Mouse (Mus musculus) macrophage (primary cell): ENCODE measurements around the gene Slc35e4. TPM values are rescaled to one million over a fixed set of nuclear protein-coding genes. Genes with fewer than 3 reads are reported as not detected.
A peak's percentile ranks its signal among the peaks of the same experiment; 100 is the strongest.

Experiments used
- H3K27ac ChIP-seq: fragments of 350-480 bp; formaldehyde crosslinking; 2 replicates; pipeline ENCODE4 v1.9.0; 2021
- H3K36me3 ChIP-seq: fragments of 350-480 bp; formaldehyde crosslinking; 2 replicates; pipeline ENCODE4 v1.9.0; 2021; ENCODE audit errors: inconsistent target
- H3K4me3 ChIP-seq: fragments of 350-480 bp; formaldehyde crosslinking; 2 replicates; pipeline ENCODE4 v1.9.0; 2021; ENCODE audit errors: inconsistent target
- H3K79me2 ChIP-seq: fragments of 350-480 bp; formaldehyde crosslinking; 2 replicates; pipeline ENCODE4 v1.9.0; 2021; ENCODE audit errors: inconsistent target
- WGBS: methylation state at CpG from one replicate; pipeline ENCODE4 v1.1.7; 2026; ENCODE audit warnings: inconsistent platforms; ENCODE audit not compliant: missing documents; 5-methylcytosine and 5-hydroxymethylcytosine counted together
- polyA plus RNA-seq: library from polyadenylated mRNA; stranded (reverse); fragments of 250-400 nt; gene quantifications from 3 replicates; pipeline ENCODE4 v1.2.4, GENCODE M21; 2018; ENCODE audit warnings: inconsistent platforms

The Slc35e4 gene
- polyA plus RNA-seq, 1 experiment from 2014 or later = 7.6 TPM

DNA sequence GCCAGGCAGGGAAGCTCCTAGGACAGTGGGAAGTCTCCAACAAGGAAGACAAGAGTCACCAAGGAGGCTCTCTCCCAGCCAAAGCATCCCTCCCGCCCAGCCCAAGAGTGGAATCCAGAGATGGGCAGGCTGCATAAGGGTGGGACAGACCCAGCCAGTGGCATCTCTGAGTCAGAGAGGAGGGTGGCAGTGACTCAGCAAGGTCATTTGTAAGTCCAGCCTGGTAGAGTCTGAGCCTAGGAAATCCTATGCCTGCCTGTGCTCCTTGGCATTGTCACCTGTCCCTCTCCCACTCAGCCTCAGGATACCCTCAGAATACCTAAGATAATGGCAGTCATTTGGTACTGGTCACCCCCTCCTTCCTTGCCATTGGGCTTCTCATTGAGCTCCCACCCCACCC is 9.0 kb downstream of the Slc35e4 start:
- Histone ChIP-seq H3K36me3 (peaks cover 15% of the 10 kb centered on the region; the same call in 1 of the 2 replicates), H3K4me3 (no peak overlapping the region), H3K79me2 (peaks cover 44% of the 10 kb centered on the region), H3K27ac (no peak overlapping the region)
- 92% methylated on average over 1 of the region's 1 CpGs for WGBS

DNA sequence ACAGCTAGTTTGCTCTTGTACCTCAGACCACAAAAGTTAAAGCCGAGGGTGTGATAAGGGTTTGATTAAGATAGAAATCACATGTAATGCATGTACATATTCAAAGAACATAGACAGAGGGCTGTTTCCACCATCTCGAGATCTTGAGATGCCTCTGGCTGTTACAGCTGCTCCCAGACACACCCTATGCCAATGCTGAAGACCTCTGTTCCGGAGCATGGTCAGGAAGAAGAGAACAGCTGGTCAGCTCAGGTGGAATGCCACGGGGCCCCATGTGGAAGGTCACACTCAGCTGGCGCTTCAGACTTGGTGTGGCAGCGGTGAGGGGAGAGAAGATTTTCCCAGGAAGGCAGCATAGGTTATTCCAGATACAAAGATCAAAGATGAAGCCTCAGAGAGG is 9.8 kb downstream of the Slc35e4 start:
- WGBS = 88% methylated on average over 6 of the region's 6 CpGs
- Histone ChIP-seq H3K36me3 (peaks cover 15% of the 10 kb centered on the region; the same call in 1 of the 2 replicates), H3K79me2 (peaks cover 36% of the 10 kb centered on the region)

DNA sequence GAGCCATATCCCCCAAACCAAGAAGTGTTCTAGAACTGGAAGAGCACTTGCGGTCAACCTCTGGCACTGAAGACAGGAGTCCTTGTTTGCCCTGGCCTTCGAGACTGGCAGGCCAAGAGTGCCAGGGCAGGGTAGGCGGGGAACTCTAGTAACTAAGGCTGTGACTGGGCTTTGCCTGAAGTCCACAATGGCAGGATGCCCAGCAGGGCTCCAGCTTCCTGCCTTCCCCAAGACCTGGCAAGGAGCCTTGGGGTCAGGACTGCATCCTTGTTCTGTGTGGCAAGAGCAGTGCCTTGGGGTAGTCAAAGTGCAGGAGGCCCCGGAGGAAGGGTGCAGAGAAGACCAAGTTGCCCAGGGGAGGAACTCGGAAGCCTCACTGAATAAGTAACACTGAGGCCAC is 11.4 kb downstream of the Slc35e4 start:
- H3K79me2 ChIP-seq = peaks cover 20% of the 10 kb centered on the region
- no peak overlapping the region for H3K27ac ChIP-seq
- no peak overlapping the region for H3K4me3 ChIP-seq
- 48% methylated on average over 5 of the region's 5 CpGs for WGBS
- peaks cover 15% of the 10 kb centered on the region; the same call in 1 of the 2 replicates for H3K36me3 ChIP-seq

More for the DNA sequence above, 9.8 kb downstream of the Slc35e4 start:
- H3K4me3 ChIP-seq = no peak overlapping the region
- H3K27ac ChIP-seq = no peak overlapping the region

DNA sequence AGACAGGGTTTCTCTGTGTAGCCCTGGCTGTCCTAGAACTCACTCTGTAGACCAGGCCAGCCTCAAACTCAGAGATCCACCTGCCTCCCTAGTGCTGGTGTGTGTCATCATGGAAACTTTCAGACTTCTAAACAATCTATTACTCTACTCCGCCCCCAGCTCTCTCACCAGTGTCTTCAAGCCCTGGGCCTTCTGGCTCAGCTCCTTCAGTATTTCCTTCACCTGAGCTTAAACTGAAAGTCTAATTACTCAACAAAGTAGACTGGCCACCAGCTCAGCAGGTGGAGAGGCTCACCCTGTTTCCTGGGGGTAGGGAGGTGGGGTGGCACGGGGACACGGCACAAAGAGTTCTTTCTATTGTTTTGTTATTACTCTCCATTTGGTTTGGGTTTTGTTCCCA is 11.9 kb downstream of the Slc35e4 start:
- WGBS = 97% methylated on average over 3 of the region's 3 CpGs
- Histone ChIP-seq H3K36me3 (peaks cover 13% of the 10 kb centered on the region; the same call in 1 of the 2 replicates), H3K4me3 (no peak overlapping the region), H3K79me2 (peaks cover 14% of the 10 kb centered on the region), H3K27ac (no peak overlapping the region)

DNA sequence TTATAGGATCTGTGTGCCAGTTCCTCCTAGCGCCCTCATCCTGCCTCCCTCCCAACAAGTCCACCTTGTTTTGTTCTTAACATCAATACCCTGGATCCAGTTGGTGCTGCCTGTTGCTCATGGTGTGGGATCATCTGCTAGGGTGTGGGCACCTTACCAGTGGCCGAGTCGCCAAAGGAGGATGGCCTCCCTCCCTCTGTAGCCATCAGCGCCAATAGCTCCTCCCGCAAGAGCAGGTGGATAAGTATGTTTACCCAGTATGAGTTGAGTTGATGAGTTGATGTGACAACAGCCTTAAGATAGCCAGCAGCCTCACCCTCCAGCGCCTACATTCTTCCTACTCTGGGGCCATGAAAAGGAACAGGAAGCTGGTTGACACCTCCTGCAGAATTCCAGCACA is 14.2 kb downstream of the Slc35e4 start:
- H3K36me3 ChIP-seq = no peaks in the 10 kb centered on the region
- WGBS = 86% methylated on average over 6 of the region's 6 CpGs
- H3K4me3 ChIP-seq = no peak overlapping the region
- H3K27ac ChIP-seq = no peak overlapping the region
- no peaks in the 10 kb centered on the region for H3K79me2 ChIP-seq

DNA sequence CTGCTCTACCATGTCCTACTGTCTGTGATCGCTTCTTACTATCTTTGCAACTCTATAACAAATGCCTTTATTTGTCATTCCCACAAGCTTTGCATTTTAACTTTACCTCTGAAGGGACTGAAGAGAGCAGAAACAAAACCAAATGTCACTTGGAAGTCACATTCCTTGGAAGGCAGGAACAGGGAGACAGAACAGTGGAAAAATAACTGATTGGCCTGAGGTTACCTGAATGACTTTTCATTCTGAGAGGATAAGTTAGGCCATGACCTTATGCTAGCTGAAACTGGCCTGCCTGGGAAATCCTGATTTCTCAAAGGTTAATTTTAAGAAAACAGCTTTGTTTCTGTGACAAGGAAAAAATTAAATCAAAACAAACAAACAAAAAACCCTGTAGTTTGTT is 18.5 kb downstream of the Slc35e4 start:
- Histone ChIP-seq H3K4me3 (no peak overlapping the region), H3K36me3 (no peaks in the 10 kb centered on the region)
- WGBS = 100% methylated on average over 1 of the region's 1 CpGs

DNA sequence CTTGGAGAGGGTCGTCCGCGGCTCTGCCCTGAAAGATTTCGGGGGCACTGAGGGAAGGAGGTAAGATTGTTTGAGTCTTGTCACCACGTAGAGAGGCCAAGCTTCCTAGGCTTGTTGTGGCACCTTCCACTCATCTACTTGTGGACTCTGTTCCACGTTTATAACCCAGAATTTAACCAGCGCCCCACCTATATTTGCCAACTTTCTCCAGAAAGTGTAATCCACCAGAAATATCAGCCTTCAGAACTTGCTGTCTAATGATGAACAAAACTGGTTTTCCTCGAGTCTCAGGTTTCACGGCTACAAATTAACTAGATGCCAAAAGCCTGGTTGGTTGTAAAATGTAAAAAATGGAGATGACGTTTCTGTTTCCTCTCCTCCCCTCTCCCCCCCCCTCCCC is 19.0 kb downstream of the Slc35e4 start:
- Histone ChIP-seq H3K36me3 (no peaks in the 10 kb centered on the region), H3K4me3 (peak overlapping the region; percentile 48), H3K27ac (peak overlapping the region; percentile 47), H3K79me2 (no peaks in the 10 kb centered on the region)
- WGBS = 4% methylated on average over 7 of the region's 10 CpGs

More for the DNA sequence above, 18.5 kb downstream of the Slc35e4 start:
- no peak overlapping the region for H3K27ac ChIP-seq
- H3K79me2 ChIP-seq = no peaks in the 10 kb centered on the region

DNA sequence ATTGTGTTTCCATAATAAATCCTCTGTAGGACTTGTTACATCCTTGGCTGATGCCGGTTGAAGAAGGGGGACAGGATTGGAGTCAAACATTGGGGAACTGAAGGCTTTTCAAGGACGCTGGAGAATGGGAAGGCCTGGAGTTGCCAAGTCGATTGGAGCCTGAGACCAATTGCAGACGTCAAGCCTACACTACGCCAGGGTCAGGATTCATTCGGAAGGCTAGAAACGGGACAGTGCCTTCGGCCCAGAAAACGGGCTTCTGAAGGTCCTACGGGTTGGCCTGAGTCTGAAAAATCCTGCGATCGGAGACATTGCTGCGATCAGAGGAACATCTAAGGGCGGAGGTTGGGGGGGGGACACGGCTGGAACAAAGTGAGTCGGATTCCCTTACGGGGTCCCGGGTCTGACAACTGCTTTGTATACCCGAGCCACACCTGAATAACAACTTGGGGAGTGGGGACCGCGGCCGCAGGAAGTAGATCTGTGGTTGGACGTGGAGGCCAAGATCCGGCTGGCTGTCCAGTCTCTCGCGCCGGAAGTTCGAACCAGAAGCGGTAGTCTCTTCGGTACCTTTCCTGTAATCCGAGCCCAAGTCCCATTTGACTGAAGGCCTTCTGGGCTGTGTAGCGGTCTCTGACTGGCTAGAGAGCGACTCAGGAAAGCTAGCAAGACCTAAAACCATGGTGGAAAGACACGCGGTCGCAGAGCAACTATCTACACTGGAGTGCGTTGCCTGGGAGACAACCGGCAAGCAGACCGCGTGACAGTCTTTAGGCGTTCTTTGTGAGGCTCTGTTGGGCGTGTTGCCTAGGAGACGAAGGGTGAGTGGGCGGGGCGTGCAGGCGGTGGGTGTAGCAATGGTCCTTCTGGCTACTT is 19.8 kb downstream of the Slc35e4 start, which contains the start of the genes 4921536K21Rik and Dusp18:
Gene 4921536K21Rik (minus strand): TSS at position 693 of the 876 bp plus-strand sequence.
Gene Dusp18 (plus strand): TSS at position 835 of the 876 bp plus-strand sequence.
- Histone ChIP-seq H3K4me3 (peak within 1 kb of the TSS; percentile 48), H3K79me2 (no peaks in the 10 kb centered on the region), H3K36me3 (no peaks in the 10 kb centered on the region), H3K27ac (peak within 1 kb of the TSS; percentile 47)
- 18% methylated on average over 46 of the region's 46 CpGs for WGBS

DNA sequence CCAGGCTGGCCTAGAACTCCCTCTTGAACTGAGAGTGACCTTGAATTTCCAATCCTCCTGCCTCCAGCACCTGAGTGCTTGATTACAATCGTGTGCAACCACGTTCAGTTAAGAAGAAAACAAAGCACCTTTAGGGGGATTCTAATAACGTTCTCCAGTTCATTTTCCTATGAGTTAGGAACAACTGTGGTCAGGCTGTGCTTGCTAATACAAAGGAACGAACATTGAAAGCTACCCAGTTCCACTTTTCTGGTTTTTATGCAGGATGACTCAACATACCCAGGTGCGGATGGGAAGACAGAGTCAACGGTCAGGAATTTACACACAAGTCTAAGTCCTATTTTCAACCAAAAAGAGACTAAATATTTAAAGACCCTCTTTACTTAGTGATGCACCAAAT is 20.5 kb downstream of the Slc35e4 start:
- Histone ChIP-seq H3K27ac (no peak overlapping the region), H3K4me3 (no peak overlapping the region), H3K36me3 (no peaks in the 10 kb centered on the region), H3K79me2 (no peaks in the 10 kb centered on the region)
- WGBS = 72% methylated on average over 6 of the region's 6 CpGs

DNA sequence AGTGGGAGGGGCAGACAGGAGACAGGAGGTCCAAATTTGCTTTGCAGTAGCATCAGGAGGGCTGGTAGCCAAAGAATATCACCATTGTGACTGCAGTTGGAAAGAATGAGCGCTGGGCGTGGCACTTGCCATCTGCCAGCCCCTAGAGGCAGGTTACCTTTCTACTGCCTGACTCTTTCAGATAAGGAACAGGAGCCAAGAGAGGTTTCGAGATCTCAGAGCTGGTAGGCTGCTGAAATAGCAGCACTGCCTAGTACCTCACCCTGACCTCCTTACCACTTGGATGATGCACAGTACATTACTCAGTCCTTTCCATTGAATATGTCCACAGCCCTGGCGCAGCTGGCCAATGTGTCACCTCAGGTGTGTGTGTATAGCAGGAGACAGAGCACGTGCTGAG is 27.1 kb downstream of the Slc35e4 start:
- WGBS = 95% methylated on average over 5 of the region's 5 CpGs
- no peaks in the 10 kb centered on the region for H3K79me2 ChIP-seq
- H3K27ac ChIP-seq = no peak overlapping the region
- H3K4me3 ChIP-seq = no peak overlapping the region
- no peaks in the 10 kb centered on the region for H3K36me3 ChIP-seq

DNA sequence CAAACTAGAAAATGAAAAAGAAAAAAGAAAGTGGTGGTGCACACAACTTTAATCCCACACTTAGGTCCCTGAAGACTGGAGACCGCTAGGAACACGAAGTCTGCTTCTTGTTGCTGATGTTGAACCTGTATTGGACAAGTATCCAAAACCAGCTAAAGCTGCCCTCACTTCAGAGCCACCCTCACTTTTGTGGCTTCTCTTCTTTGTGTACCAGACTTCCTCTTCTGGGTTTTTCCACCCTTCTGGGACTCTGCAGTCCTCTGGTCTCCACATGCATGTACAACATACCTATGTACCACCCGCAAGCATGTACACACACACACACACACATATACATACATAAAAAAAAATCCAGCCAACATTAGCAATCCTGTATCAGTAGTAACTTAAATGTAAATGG is 30.8 kb downstream of the Slc35e4 start:
- H3K27ac ChIP-seq = no peak overlapping the region
- 28% methylated on average over 3 of the region's 3 CpGs for WGBS
- no peak overlapping the region for H3K4me3 ChIP-seq
- H3K79me2 ChIP-seq = no peaks in the 10 kb centered on the region
- no peaks in the 10 kb centered on the region for H3K36me3 ChIP-seq

DNA sequence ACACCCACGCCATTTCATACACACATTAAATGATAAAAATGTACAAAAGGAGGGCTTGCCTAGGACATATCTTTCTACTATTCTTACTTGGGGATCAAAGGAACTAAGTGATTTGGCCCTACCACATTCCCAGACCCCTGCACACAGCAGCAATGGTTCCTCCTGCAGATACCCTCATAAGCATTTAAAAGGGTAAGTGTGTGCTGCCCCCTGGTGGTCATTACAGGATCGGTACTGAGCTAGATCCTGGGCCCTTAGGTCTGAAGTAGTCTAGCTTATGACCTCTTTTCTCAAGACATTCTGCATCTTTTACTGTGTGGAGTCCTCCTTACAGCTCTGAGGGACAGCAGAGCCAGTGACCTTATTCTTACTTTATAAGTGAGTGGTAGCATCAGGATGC is 34.6 kb downstream of the Slc35e4 start:
- H3K36me3 ChIP-seq = no peaks in the 10 kb centered on the region
- H3K27ac ChIP-seq = no peak overlapping the region
- 45% methylated on average over 2 of the region's 2 CpGs for WGBS
- H3K79me2 ChIP-seq = no peaks in the 10 kb centered on the region
- no peak overlapping the region for H3K4me3 ChIP-seq

DNA sequence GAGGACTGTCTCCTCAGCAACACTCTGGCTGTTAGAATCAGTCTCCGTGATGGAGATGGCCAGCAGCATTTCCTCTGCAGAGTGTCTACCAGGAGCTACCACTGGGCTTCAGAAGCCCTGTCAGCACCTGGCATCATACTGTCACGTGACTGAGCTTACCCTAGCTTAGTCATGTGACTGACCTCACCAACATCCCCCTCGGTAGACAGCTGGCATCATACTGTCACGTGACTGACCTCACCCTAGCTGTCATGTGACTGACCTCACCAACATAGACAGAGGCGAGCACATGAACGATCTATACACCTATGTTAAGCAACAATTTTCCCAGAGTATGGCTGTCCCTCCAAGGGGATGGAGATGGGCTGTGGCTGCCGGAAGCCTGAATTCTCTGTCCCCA is 35.8 kb downstream of the Slc35e4 start:
- H3K4me3 ChIP-seq = no peak overlapping the region
- no peaks in the 10 kb centered on the region for H3K36me3 ChIP-seq
- H3K27ac ChIP-seq = peak overlapping the region; percentile 56
- WGBS = 72% methylated on average over 7 of the region's 7 CpGs
- no peaks in the 10 kb centered on the region for H3K79me2 ChIP-seq

DNA sequence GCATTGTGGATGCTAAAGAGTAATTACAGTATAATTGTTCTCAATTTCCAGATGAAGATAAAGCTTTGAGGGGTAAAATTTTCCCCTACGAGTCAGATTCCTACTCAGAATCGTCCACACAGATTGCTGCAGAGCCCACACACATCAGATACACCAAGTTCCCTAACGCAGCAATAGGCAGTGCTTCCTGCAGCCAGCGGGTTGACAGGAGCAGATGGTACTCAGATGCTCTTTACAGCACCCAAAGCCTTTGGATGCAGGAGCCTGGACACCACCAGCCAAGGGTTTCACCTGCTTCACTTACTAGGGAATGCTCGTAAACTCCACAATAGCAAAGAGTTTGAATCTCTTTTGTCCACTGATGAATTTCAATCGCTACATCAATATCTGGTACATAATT is 38.0 kb downstream of the Slc35e4 start:
- Histone ChIP-seq H3K27ac (no peak overlapping the region), H3K4me3 (no peak overlapping the region), H3K36me3 (no peaks in the 10 kb centered on the region), H3K79me2 (no peaks in the 10 kb centered on the region)
- WGBS = 93% methylated on average over 6 of the region's 6 CpGs

DNA sequence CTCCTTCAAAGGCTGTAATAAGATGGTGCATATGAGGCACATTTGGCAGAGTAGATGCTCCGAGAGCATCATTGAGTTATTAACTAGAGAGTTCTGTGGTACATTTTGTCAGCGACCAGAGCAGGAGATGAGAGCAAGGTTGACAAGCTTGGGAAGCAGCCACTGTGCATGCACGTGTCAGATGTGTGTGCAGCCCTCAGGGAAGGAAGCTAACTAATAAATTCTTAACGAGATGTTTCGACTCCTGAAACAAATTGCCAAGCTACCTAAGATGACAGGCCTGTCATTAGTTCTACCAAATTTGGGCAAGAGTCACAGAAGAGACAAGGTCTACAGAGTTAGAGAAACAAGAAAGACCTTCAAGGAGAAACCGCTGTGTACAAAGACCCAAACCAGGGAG is 50.1 kb downstream of the Slc35e4 start:
- Histone ChIP-seq H3K79me2 (no peaks in the 10 kb centered on the region; the same call in 1 of the 2 replicates), H3K36me3 (no peaks in the 10 kb centered on the region), H3K27ac (no peak overlapping the region), H3K4me3 (peak overlapping the region; percentile 32)
- WGBS = 37% methylated on average over 6 of the region's 6 CpGs
